Mouse (Mus musculus): Measurements from ENCODE around the gene Hoxb3. TPM values are rescaled to one million over a fixed set of nuclear protein-coding genes. Genes with fewer than 3 reads are reported as not detected.

The Hoxb3 gene
- total RNA-seq, 4 experiments from 2014 or later, result not detected

DNA sequence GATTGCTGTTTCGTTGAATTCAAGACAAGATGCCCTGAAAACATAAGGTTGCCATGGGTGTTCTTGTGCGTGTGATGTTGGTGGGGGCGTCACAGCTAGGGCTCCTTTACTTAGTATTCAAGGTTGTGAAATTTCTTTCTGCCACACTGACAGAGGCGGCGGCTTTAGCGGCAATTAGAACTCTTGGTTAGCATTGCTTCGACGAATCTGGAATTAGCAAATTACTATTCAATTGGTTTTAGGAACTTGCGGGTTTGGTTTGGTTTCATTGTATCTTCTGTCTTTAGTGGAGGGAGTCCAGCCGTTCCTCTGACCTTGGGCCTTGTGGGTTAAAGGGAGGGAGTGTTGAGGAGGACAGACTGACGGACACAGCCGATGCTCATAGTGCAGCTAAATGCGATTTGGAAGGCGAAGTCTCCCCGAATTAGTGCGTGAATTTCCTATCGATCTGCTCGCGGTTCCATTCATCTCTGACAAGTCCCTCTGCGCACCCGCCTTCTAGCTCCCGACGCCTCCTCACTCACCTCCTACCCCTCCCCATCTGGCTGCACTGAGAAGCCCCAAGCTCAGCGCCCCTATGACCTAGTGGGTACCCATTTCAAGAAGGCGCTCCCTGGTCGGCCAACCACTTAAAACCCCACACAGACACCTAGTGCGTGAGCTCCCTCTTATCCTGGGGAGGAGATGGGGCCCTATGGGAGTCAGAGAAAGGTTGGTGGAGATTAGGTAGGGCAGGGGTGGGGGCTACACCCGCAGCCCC is 5.3 kb upstream of the Hoxb3 start, which contains the start of gene Hoxb4:
Gene Hoxb4 (plus strand): TSS at position 660 of the 760 bp plus-strand sequence.
- no peak for DNase-seq (ENCODE audit: low spot score in 2 of 2)

GRCm38 (mm10) chr11:96318368-96319070 is 4.6 kb upstream of the Hoxb3 start:
- no peak for DNase-seq (ENCODE audit: low spot score in 2 of 2)

DNA sequence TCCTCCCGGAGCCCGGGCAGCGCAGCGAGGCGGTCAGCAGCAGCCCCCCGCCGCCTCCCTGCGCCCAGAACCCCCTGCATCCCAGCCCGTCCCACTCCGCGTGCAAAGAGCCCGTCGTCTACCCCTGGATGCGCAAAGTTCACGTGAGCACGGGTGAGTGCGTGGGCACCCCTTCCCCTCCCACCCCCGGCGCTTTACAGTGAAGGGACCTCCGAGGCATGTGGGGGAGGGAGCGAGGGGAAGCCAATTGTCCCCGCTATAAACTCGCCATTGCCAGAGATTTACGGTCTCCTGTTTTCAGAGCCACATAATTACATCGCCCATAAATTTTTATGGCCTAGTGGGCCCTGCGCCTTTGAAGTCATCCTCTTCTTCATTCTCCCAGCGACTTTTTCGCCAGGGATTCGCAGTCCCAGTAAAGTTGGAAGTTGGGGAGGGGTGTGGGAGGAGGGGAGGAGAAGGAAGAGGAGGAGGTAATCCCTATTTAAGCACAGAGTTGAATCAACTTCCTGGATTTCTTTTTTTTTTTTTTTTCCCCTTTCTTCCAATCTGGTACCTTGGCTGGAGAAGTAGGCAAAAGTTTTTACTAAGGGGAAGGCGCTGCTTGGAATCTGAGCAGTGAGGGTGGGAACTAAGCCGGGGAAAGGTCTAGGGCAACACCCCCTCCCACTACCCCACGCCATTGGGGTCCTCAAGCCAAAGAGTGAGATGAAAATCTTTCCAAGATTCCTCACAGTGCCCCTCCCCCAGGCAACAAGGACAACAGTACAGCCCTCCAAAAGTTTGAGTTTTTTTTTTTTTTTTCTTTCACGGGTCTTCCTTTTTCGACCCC is 3.8 kb upstream of the Hoxb3 start:
- no peak for DNase-seq (ENCODE audit: low spot score in 2 of 2)

DNA sequence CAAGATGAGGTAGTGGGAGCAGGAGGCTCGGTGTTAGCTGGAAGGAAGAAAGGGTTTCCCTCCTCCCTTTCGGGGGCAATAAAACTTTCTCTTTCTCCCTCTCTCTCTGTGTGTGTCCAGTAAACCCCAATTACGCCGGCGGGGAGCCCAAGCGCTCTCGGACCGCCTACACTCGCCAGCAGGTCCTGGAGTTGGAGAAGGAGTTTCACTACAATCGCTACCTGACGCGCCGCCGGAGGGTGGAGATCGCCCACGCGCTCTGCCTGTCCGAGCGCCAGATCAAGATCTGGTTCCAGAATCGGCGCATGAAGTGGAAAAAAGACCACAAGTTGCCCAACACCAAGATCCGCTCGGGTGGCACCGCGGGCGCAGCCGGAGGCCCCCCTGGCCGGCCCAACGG is 3.2 kb upstream of the Hoxb3 start:
- no peak for DNase-seq (ENCODE audit: low spot score in 2 of 2)

DNA sequence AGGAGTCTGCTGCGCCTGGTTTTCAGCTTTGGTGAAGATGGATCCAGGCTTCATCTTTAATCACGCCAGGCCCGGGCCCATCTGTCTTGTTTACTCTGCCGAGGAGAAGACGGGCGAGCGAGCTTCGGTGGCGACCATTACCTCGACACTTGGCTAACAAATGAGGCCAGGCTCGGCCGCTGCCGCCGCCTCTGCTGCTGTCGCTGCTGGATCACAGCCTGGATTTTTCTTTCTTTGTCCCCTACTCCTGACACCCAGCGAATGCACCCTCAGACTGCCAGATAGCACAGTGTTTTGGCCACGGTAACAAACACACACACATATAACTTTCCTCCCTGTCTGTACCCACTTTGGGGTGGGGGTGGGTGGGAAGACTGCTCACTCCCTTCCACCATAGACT is 2.4 kb upstream of the Hoxb3 start:
- no peak for DNase-seq (ENCODE audit: low spot score in 2 of 2)

GRCm38 (mm10) chr11:96321846-96322245 is 1.3 kb upstream of the Hoxb3 start:
- DNase-seq (ENCODE audit: low spot score in 2 of 2), result no peak

- DNase-seq (ENCODE audit: low spot score in 2 of 2), result no peak
Observed at GRCm38 (mm10) chr11:96322738-96323137, 388 bp upstream of the Hoxb3 start.

GRCm38 (mm10) chr11:96324125-96324524 is 999 bp downstream of the Hoxb3 start:
- no peak for DNase-seq (ENCODE audit: low spot score in 2 of 2)

- DNase-seq (ENCODE audit: low spot score in 2 of 2), result no peak
Observed at GRCm38 (mm10) chr11:96324965-96325364, 1.8 kb downstream of the Hoxb3 start.

GRCm38 (mm10) chr11:96325747-96326212 is 2.7 kb downstream of the Hoxb3 start:
- DNase-seq (ENCODE audit: low spot score in 2 of 2), result no peak

DNA sequence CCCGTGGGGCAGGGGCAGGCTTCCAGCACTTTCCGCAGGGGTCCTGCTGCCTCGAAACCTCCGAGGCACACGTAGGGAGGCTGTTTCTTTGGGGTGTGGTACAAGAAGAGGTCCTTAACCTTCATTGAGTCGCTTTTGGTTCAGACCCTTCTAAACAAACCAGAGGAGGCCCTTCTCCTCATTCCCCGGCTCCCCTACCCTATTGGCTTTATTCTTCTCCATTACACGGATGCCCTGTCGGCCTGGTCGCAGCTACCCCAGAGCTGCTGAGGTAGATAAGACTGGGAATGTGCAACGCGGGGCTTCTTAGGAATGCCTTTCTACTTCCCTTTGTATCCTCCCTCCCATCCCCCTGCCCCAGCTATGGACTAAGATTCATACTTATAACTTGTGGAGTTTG is 3.6 kb downstream of the Hoxb3 start:
- DNase-seq (ENCODE audit: low spot score in 2 of 2), result no peak

DNA sequence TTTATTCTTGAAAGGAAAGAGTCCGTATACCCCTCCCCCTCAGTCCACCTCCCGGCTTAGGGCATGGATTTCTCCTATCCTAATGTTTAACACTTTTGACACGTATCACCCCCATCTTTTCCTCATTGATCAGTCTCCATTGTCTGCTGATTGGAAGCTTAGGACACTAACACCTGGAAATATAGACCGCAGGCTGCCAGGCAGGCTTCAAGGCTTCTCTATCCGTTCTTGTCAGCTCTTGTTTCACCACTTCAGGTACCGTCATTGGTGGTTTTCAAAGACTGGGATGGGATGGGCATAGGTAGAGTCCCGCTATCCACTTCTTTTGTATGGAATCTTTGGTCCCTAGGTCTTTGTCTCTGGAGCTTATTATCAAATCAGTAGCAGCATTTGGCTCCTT is 4.0 kb downstream of the Hoxb3 start:
- DNase-seq (ENCODE audit: low spot score in 2 of 2), result no peak

- DNase-seq (ENCODE audit: low spot score in 2 of 2), result no peak
Observed at GRCm38 (mm10) chr11:96327750-96328149, 4.6 kb downstream of the Hoxb3 start.

- DNase-seq (ENCODE audit: low spot score in 2 of 2), result no peak
Observed at GRCm38 (mm10) chr11:96328605-96329004, 5.5 kb downstream of the Hoxb3 start.

DNA sequence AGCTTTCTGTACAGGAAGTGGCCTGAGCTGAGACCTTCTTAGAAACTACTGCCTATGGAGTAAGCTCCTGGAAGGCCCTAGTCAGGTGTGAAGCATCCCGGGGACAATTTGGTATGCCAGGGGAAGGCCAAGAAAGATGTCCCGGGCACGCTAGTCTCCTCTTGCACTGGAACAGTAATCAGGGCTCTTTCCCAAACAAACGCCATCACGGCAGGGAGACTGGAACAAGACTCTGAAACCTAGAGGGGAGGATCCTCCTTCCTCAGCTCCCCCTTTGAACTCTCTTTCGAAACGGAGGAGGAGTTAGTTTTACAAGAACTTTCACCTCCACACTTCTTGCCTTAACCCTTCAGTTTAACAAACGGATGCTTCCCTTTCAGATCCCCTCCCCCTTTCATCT is 9.0 kb downstream of the Hoxb3 start:
- DNase-seq (ENCODE audit: low spot score in 2 of 2), result no peak

GRCm38 (mm10) chr11:96332618-96333032 is 9.5 kb downstream of the Hoxb3 start:
- DNase-seq (ENCODE audit: low spot score in 2 of 2), result no peak

DNA sequence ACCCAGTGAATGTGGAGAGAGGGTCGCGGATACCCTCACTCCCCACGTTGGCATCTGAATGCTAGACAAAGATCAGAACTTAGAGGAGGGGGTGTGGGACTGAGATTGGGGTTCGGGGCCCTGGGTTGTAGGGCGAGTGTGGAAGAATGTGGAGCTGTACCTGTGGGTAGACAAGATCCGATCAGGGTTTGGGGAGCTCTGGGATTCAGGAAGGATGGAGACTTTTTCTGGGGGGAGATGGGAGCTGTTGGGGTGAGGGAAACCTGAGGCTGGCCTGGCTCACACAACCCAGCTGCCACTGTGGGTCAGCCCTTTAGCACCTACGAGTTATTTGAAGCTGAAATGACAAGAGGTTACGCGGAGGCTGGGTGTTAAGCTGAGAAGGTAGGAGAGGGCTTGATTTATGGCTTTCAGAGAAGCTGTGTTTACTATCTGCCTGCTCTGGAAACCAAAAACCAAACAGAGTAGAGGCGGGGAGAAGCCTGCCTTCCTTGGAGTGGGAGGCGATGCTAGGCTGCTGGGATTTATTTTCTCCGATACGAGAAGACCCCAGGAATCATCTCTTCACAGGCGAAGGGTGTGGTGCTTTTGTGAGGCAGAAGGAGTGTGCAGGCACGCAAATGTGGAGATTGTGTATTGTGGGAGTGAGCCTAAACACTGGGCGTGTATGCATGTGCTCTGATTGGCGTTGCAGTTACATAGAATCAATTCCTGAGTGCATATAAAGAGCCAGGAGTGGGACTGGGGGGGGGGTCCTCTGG is 10.3 kb downstream of the Hoxb3 start:
- no peak for DNase-seq (ENCODE audit: low spot score in 2 of 2)

- no peak for DNase-seq (ENCODE audit: low spot score in 2 of 2)
Observed at GRCm38 (mm10) chr11:96334002-96334364, 10.9 kb downstream of the Hoxb3 start.

DNA sequence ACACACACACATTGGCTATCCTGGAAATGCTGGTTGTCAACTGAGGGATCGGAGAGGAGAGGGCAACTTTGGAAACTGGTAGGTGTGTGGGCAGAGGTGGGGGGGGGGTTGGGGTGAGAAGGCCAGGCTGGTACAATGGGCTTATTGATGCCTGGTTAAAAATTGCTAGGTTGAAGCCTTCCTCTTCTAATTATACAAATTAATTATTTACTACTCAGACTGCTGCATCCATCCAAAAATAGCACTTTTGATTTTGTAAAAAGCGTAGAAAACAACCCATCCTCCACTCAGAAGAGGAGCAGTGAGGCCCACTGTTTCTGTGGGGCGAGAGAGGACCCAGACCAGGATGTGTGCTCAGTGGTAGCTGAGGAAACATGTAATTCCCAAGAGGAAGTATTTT is 11.9 kb downstream of the Hoxb3 start:
- DNase-seq (ENCODE audit: low spot score in 2 of 2), result no peak

DNA sequence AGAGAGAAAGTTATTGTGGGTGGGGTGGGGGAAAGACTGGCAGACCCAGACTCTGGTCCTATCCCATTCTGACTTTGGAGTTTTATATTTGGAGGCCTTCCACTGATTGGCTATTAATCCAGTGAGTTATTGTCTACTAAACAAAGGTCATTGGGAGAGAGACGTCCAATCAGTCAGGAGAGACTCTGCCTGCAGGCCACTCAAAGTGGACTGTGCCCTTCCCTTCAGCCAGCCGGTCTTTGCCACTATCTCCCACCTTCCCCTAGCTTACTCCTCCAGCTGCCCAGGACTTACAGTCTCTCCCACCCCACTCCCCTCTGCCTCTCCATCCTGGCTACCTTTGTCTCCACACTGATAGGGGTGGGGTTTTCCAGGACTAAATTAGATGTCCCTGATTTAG is 13.5 kb downstream of the Hoxb3 start:
- no peak for DNase-seq (ENCODE audit: low spot score in 2 of 2)

GRCm38 (mm10) chr11:96337026-96337425 is 13.9 kb downstream of the Hoxb3 start:
- no peak for DNase-seq (ENCODE audit: low spot score in 2 of 2)

Data from layer of hippocampus, adult 8-10 months (tissue).